Mouse (Mus musculus): ENCODE measurements around the gene Stub1. TPM values are rescaled to one million over a fixed set of nuclear protein-coding genes. Genes with fewer than 3 reads are reported as not detected.

The Stub1 gene
- 313 TPM in 2 replicates for polyA plus RNA-seq (2016; fragmentation: Nextera tagmentation; extraction: Ambion mirVana)

DNA sequence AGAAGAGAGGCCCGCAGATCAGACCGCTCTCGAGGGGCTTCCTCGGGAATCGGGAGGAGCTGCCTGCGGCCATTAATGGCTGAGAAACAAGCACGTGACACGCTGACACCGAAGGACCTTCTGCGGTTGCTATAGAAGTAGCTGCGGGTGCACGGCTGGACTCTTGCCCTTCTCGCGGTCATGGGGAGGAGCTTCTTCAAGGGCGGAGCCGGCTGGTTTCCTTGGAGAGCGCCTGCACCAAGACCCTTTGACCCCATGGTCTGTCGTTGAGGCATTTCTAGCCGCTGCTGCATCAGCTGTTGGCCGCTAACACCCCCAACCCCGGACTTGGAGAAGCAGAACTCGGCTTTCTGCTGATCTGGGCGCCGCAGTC, at the start of gene Stub1:
TSS of gene Stub1 (minus strand) at position 114 of the 373 bp plus-strand sequence.
- Histone ChIP-seq H3K27ac (peak within 1 kb of the TSS; percentile 94), H3K9ac (replicated peaks) (peak within 1 kb of the TSS; percentile 83), H3K4me2 (peak within 1 kb of the TSS; percentile 98), H3K27me3 (no peaks in the 10 kb centered on the region), H3K36me3 (peaks cover 50% of the 10 kb centered on the region), H3K4me1 (replicated peaks) (peaks cover 69% of the 10 kb centered on the region), H3K4me3 (replicated peaks) (peak within 1 kb of the TSS; percentile 74), H3K9me3 (no peaks in the 10 kb centered on the region)
- ATAC-seq (ENCODE audit: insufficient number of reproducible peaks, insufficient read depth, low FRiP score, low TSS enrichment, low read depth) = no peak; the same call in 1 of the 2 replicates
- under 1% methylated on average over 24 of the region's 24 CpGs for WGBS

DNA sequence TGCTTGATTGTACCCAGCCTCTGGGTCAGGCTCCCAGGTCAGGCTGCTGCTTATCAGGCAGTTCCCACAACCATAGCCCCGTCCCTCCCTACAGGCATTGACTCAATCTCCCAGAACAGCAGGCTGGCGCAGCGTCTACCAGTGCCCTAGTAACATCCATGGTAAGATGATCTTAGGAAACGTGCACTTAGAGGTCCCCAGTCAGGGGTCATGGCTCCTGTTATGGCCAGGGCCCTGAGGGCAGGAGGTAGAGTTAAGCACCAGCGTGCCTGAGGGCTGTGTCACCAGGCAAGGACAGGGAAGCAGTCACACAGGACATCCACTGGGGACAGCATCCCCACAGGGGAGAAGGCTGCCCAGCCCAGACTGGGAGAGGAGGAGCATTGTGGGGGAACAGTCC, 49.1 kb upstream of the Stub1 start:
- 23% methylated on average over 5 of the region's 5 CpGs for WGBS
- Histone ChIP-seq H3K27ac (no peak overlapping the region), H3K4me2 (no peak overlapping the region), H3K36me3 (peaks cover 60% of the 10 kb centered on the region), H3K4me3 (replicated peaks) (no peak overlapping the region), H3K9ac (replicated peaks) (no peak overlapping the region), H3K27me3 (no peaks in the 10 kb centered on the region), H3K9me3 (no peaks in the 10 kb centered on the region), H3K4me1 (replicated peaks) (peaks cover 24% of the 10 kb centered on the region)
- ATAC-seq (ENCODE audit: insufficient number of reproducible peaks, insufficient read depth, low FRiP score, low TSS enrichment, low read depth) = no peak

DNA sequence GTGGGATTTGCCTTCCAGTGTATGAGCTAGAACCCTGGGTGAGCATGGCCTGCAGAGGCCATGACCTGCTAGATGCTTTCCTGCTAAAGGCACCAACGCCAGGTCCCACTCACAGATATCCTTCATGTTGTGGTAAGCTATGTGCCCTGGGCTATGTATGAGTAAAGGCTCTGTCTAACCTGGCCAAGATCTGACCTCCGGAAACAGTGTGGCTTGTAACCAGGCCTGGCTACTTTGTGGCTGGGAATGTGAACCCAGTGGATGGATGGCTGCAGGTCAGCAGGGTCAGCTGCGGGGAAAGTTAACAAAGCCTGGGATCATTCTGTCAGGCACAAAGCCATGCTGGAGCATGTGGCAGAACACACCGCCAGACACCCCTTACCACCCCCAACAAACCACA, 48.5 kb upstream of the Stub1 start:
- H3K4me2 ChIP-seq = no peak overlapping the region
- no peaks in the 10 kb centered on the region for H3K27me3 ChIP-seq
- peaks cover 60% of the 10 kb centered on the region for H3K36me3 ChIP-seq
- 15% methylated on average over 4 of the region's 4 CpGs for WGBS
- H3K9ac ChIP-seq (replicated peaks) = no peak overlapping the region
- H3K4me1 ChIP-seq (replicated peaks) = peaks cover 29% of the 10 kb centered on the region
- H3K9me3 ChIP-seq = no peaks in the 10 kb centered on the region
- ATAC-seq (ENCODE audit: insufficient number of reproducible peaks, insufficient read depth, low FRiP score, low TSS enrichment, low read depth) = no peak
- H3K27ac ChIP-seq = peak overlapping the region; percentile 53
- no peak overlapping the region for H3K4me3 ChIP-seq (replicated peaks)

DNA sequence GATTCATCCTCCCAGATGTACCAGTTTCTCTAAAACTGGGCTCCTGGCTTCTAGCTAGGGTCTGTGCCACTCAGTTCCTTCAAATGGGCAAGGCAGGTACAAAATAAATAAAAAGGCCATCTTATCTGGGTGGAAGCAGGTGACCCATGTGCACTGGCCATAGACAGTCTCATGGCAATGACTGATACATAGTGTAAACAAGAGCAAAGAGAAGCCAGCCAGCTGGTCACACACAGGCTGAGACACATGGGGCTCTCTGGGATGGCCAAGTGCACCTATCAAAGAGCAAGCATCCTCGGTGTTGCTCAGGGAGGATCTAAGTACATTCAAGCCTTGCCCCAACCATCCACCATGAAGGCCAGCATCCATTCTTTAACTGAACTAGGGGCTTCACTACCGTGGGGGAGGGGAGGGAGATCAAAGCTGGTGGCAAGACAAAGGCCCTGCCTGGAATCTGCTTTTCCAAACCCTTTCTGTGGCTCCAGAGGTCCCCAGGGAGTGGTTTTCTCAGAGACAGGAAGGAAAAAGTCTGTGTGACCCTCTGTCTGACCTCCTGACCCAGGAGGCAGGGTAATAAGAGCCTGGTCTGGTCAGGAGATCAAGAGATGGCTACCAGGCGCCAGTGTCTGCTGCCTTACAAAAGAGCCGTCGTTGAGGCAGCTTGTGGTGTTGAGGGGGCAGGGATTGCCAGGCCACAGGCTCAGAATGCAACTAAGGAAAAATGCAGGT, 47.9 kb upstream of the Stub1 start:
- no peak overlapping the region for H3K4me2 ChIP-seq
- H3K27ac ChIP-seq = peak overlapping the region; percentile 53; the same call in 1 of the 2 replicates
- no peak overlapping the region for H3K4me3 ChIP-seq (replicated peaks)
- peaks cover 60% of the 10 kb centered on the region for H3K36me3 ChIP-seq
- H3K9ac ChIP-seq (replicated peaks) = no peak overlapping the region
- no peaks in the 10 kb centered on the region for H3K27me3 ChIP-seq
- H3K4me1 ChIP-seq (replicated peaks) = peaks cover 35% of the 10 kb centered on the region
- no peaks in the 10 kb centered on the region for H3K9me3 ChIP-seq
- ATAC-seq (ENCODE audit: insufficient number of reproducible peaks, insufficient read depth, low FRiP score, low TSS enrichment, low read depth) = no peak
- WGBS = 8% methylated on average over 5 of the region's 5 CpGs

DNA sequence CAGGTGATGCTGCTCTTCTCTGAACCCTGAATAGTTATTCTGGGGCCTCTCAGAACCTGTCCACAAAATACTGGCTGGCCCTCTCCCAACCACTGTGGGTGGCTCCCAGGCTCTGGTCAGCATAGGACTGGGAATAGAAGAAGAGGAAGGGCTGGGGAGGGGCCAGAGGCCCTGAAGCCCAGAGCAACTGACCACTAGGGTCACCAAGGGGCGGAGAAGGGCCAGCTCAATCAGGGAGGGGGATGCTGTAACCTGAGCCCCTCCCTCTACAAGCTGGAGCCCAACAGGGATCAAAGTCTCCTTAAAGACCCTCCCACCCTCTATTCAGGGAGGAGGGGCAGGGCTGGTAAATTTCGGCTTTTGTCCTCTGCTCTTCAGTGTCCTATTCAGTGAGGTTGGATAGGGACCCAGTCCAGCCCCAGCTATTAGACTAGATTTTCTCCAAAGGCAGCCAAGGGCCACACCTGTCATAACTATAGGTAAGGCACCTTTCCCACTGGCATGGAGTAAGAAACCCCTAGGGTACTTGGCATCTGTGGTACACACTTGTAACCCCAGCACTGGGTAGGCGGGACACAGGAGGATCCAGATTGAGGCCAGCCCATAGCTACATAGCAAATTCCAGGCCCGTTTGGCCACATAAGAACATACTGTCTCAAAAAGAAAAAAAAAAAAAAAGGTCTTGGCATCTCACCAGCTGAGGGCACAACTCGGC, 47.1 kb upstream of the Stub1 start, which contains the start of gene Wfikkn1:
TSS of gene Wfikkn1 (minus strand) at position 663 of the 715 bp plus-strand sequence.
- Histone ChIP-seq H3K9me3 (no peaks in the 10 kb centered on the region), H3K27me3 (no peaks in the 10 kb centered on the region), H3K4me1 (replicated peaks) (peaks cover 40% of the 10 kb centered on the region), H3K27ac (peak within 1 kb of the TSS; percentile 53), H3K4me2 (no peak within 1 kb of the TSS), H3K9ac (replicated peaks) (no peak within 1 kb of the TSS), H3K36me3 (peaks cover 60% of the 10 kb centered on the region), H3K4me3 (replicated peaks) (no peak within 1 kb of the TSS)
- ATAC-seq (ENCODE audit: insufficient number of reproducible peaks, insufficient read depth, low FRiP score, low TSS enrichment, low read depth) = no peak
- WGBS = 25% methylated on average over 5 of the region's 5 CpGs

DNA sequence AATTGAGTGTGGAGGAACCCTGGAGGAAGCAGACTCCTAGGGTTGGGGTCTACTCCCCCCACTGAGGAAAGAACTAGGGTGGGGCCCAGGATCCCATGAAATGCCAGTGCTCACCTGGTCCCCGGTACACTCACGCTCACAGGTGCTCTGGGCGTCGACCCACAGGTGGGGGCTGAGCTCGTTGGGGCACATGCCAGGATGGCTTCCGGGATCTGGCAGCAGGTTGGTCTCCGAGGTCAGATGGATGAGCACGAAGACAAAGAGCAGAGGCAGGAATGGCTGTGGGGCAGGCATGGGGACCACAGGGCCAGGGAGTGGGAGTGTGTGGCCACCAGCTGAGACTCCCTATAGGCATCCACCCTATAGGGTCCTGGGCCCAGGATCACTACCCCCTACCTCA, 46.5 kb upstream of the Stub1 start:
- peaks cover 40% of the 10 kb centered on the region for H3K4me1 ChIP-seq (replicated peaks)
- peaks cover 55% of the 10 kb centered on the region for H3K36me3 ChIP-seq
- no peaks in the 10 kb centered on the region for H3K9me3 ChIP-seq
- H3K27ac ChIP-seq = no peak overlapping the region
- no peak overlapping the region for H3K4me2 ChIP-seq
- WGBS = 79% methylated on average over 8 of the region's 8 CpGs
- H3K27me3 ChIP-seq = no peaks in the 10 kb centered on the region
- H3K4me3 ChIP-seq (replicated peaks) = no peak overlapping the region
- H3K9ac ChIP-seq (replicated peaks) = no peak overlapping the region
- ATAC-seq (ENCODE audit: insufficient number of reproducible peaks, insufficient read depth, low FRiP score, low TSS enrichment, low read depth) = no peak

DNA sequence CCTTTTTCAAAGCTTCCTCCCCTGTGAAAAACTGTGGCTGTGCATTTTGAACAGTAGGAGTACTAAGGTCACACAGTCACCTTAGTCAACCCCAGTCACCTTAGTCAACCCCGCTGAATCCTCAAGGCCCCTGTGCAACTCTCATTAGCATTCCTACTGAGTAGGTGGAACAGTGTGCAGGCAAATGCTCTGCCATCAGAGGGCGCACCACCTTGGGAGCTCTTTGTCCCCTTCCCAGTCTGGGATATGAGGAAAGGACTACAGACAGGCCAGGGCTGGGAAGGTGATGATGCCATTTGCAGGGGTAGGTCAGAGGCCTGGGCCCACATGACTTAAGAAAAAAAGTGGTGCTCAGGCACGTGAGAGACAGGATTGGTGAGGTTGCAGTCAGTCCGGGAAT, 46.1 kb upstream of the Stub1 start:
- H3K9me3 ChIP-seq = no peaks in the 10 kb centered on the region
- H3K27ac ChIP-seq = no peak overlapping the region
- H3K9ac ChIP-seq (replicated peaks) = no peak overlapping the region
- 50% methylated on average over 4 of the region's 4 CpGs for WGBS
- no peak overlapping the region for H3K4me2 ChIP-seq
- no peak for ATAC-seq (ENCODE audit: insufficient number of reproducible peaks, insufficient read depth, low FRiP score, low TSS enrichment, low read depth)
- H3K4me3 ChIP-seq (replicated peaks) = no peak overlapping the region
- H3K4me1 ChIP-seq (replicated peaks) = peaks cover 40% of the 10 kb centered on the region
- H3K36me3 ChIP-seq = peaks cover 50% of the 10 kb centered on the region
- no peaks in the 10 kb centered on the region for H3K27me3 ChIP-seq

DNA sequence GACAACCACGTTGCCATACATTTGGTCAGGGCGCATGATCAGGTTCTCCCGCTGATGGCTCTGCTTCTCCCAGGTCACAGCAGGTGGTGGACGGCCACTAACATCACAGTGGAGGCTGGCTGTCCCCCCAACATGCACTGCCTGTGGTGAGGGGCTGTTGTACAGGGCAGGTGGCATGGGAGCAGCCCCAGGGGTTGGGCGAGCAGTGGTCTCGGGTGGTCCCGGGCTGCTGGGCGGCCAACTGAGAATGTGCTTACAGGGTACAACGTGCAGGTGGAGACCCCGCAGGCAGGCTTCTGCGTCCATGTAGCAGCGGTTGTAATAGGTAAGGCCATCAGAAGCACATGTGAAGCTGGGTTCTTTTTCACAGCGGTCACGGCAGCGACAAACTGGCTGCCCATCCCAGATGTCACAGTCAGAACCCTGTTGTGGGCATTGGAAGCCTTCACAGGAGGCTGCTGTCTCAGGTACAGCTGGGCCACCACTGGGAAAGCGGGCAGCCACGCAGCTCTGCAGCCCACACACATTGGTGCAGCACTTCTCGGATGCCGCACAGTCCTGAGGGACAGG, 45.5 kb upstream of the Stub1 start:
- H3K27me3 ChIP-seq = no peaks in the 10 kb centered on the region
- H3K4me3 ChIP-seq (replicated peaks) = no peak overlapping the region
- no peak overlapping the region for H3K9ac ChIP-seq (replicated peaks)
- no peak for ATAC-seq (ENCODE audit: insufficient number of reproducible peaks, insufficient read depth, low FRiP score, low TSS enrichment, low read depth)
- H3K9me3 ChIP-seq = no peaks in the 10 kb centered on the region
- WGBS = 92% methylated on average over 19 of the region's 19 CpGs
- H3K27ac ChIP-seq = no peak overlapping the region
- no peak overlapping the region for H3K4me2 ChIP-seq
- peaks cover 44% of the 10 kb centered on the region for H3K36me3 ChIP-seq
- H3K4me1 ChIP-seq (replicated peaks) = peaks cover 45% of the 10 kb centered on the region

DNA sequence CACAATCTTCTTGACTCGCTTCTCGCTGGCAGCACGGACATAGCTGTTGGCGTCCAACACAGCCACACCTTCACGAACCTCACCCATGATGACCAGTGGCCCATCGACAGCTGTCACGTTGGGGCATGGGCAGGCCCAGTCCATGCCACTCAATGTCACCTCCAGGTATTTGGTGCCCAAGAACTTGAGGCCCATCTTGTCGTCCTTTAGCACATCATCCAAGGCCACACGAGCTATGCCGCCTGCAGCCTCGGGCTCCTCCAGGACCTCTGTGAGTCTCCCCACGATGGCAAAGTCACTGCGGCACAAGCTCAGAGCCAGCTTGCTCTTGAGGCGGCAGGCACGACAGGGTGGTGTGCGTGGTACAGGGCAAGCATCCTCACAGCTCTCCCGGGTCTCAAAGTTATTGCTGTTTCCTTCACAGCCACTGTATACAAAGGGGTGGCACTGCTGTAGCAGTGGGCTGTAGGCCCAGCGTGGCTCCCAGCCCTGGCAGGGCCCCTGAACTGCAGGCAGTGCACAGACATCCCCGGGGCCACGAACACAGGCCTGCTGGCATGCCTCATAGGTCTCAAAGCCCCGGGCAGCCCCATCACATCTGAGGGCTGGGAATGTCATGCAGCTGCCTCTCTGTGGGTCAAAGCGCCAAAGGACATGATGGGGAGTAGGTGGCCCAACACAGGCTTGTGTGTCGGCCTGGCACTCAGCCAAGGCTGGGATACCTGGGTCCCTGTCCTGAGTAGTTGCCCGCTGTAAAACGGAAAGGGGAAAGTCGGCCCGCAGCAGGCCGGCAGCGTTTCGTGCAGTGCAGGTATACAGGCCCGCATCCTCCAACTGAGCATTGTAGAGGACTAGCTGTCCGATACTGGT, 44.8 kb upstream of the Stub1 start:
- no peak for ATAC-seq (ENCODE audit: insufficient number of reproducible peaks, insufficient read depth, low FRiP score, low TSS enrichment, low read depth)
- Histone ChIP-seq H3K9ac (replicated peaks) (no peak overlapping the region), H3K36me3 (peaks cover 37% of the 10 kb centered on the region), H3K4me1 (replicated peaks) (peaks cover 45% of the 10 kb centered on the region), H3K27me3 (no peaks in the 10 kb centered on the region), H3K9me3 (no peaks in the 10 kb centered on the region), H3K27ac (no peak overlapping the region), H3K4me2 (no peak overlapping the region), H3K4me3 (replicated peaks) (no peak overlapping the region)
- WGBS = 95% methylated on average over 32 of the region's 32 CpGs

DNA sequence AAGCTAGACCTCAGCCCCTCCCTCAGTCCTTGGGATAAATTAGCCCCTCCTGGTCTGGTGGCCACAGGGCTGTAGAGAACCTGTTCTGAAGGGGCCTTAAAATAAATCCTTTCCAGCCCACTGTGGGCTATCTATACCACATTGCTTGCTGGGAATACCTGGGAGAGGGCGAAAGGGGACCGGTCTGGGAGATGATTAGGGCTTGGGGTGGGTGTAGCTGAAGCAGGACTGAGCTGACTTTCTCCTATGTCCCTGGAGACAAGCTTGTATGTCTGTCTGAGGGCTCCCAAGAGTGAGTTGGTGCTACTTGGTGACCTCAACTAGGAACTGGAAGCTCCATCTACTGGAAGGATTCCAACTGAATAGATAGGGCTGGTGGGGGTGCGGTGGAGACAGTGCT, 43.8 kb upstream of the Stub1 start:
- H3K4me1 ChIP-seq (replicated peaks) = peaks cover 41% of the 10 kb centered on the region
- 0 out of 2 replicates have a peak overlapping the region, but pooled peaks have one; percentile 89 for H3K4me2 ChIP-seq
- no peak for ATAC-seq (ENCODE audit: insufficient number of reproducible peaks, insufficient read depth, low FRiP score, low TSS enrichment, low read depth)
- H3K27ac ChIP-seq = no peak overlapping the region
- no peaks in the 10 kb centered on the region for H3K9me3 ChIP-seq
- H3K36me3 ChIP-seq = peaks cover 28% of the 10 kb centered on the region
- 95% methylated on average over 3 of the region's 3 CpGs for WGBS
- H3K4me3 ChIP-seq (replicated peaks) = no peak overlapping the region
- no peak overlapping the region for H3K9ac ChIP-seq (replicated peaks)
- H3K27me3 ChIP-seq = no peaks in the 10 kb centered on the region
